Mouse (Mus musculus) liver (tissue): ENCODE measurements around the gene Hpcal1.
A peak's percentile ranks its signal among the peaks of the same experiment; 100 is the strongest.

Experiments
- DNase-seq: peaks from one replicate; pipeline ENCODE4 v3.0.0-alpha.2; 2020; ENCODE audit warnings: mixed read lengths

Hpcal1 gene

GRCm38 (mm10) chr12:17717257-17717656, 26.6 kb downstream of the Hpcal1 start:
- no peak for DNase-seq

GRCm38 (mm10) chr12:17718146-17718545, 27.5 kb downstream of the Hpcal1 start:
- no peak for DNase-seq

GRCm38 (mm10) chr12:17721058-17721457, 30.4 kb downstream of the Hpcal1 start:
- no peak for DNase-seq

- no peak for DNase-seq
Observed at GRCm38 (mm10) chr12:17722452-17723181, 32.0 kb downstream of the Hpcal1 start.

- DNase-seq, result no peak
Observed at GRCm38 (mm10) chr12:17723182-17723570, 32.5 kb downstream of the Hpcal1 start.

- no peak for DNase-seq
Observed at GRCm38 (mm10) chr12:17723999-17724398, 33.3 kb downstream of the Hpcal1 start.

- peak; percentile 38 for DNase-seq
Observed at GRCm38 (mm10) chr12:17724412-17725090, 33.9 kb downstream of the Hpcal1 start.

GRCm38 (mm10) chr12:17725592-17725991, 34.9 kb downstream of the Hpcal1 start:
- DNase-seq, result peak; percentile 53

GRCm38 (mm10) chr12:17726576-17727320, 36.1 kb downstream of the Hpcal1 start:
- DNase-seq, result peak; percentile 31

- peak; percentile 39 for DNase-seq
Observed at GRCm38 (mm10) chr12:17727676-17728339, 37.2 kb downstream of the Hpcal1 start.

GRCm38 (mm10) chr12:17729211-17729900, 38.7 kb downstream of the Hpcal1 start:
- no peak for DNase-seq

- no peak for DNase-seq
Observed at GRCm38 (mm10) chr12:17732006-17732405, 41.4 kb downstream of the Hpcal1 start.

- DNase-seq, result no peak
Observed at GRCm38 (mm10) chr12:17732546-17732945, 41.9 kb downstream of the Hpcal1 start.

- no peak for DNase-seq
Observed at GRCm38 (mm10) chr12:17733114-17733904, 42.7 kb downstream of the Hpcal1 start.

GRCm38 (mm10) chr12:17736396-17736795, 45.7 kb downstream of the Hpcal1 start:
- DNase-seq, result no peak

- DNase-seq, result no peak
Observed at GRCm38 (mm10) chr12:17736859-17737577, 46.4 kb downstream of the Hpcal1 start.

GRCm38 (mm10) chr12:17737808-17738207, 47.2 kb downstream of the Hpcal1 start:
- no peak for DNase-seq

GRCm38 (mm10) chr12:17738473-17738872, 47.8 kb downstream of the Hpcal1 start:
- DNase-seq, result no peak

- no peak for DNase-seq
Observed at GRCm38 (mm10) chr12:17740226-17740625, 49.6 kb downstream of the Hpcal1 start.

GRCm38 (mm10) chr12:17741637-17742364, 51.1 kb downstream of the Hpcal1 start:
- DNase-seq, result no peak
